Mouse (Mus musculus): ENCODE results near the gene Gatad2b. TPM values are rescaled to one million over a fixed set of nuclear protein-coding genes. Genes with fewer than 3 reads are reported as not detected.

Gatad2b gene
- polyA plus RNA-seq, 1 experiment, result 52.6 TPM

DNA sequence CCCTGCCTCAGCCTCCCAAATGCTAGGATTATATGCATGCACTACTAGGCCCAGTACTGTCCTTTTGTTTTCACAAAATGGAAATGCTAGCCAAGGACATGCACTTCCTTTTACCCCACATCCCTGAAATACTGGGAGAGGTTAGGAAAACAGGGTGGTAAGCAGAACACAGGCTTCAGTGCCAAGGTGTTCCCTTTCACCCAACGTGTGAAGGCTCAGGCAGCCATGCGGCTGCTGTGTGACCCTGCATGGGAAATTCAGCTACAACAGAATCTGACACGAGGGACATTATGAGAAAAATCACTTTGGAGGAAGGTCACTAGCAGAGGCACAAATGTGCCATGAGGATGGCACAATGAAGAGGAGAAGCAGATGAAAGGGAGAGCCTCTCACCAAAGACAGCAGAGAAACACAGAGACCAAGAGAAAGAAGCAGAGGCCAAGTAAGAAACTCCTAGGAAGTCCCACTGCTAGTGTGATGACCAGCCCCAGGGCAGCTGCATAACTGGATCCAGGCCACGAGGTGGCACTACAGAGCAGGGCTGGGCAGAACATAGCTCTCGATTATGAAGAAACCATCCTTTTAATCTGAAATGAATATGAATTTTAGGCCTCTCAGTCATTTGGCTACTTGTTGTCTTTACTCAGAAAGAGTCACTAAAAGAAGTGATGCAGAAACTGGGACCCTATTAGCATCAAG is 119.5 kb downstream of the Gatad2b start:
- TF ChIP-seq CTCF (IDR thresholded peaks at IDR 0.05; ENCODE audit: borderline replicate concordance, extremely low read depth, insufficient read depth, insufficient read length) (peak; percentile 91), POLR2A (IDR thresholded peaks at IDR 0.05; ENCODE audit: borderline replicate concordance, extremely low read depth, insufficient read depth, insufficient read length, poor library complexity, severe bottlenecking) (no peak)
- peak; percentile 67 for DNase-seq (ENCODE audit: low read depth)

GRCm38 (mm10) chr3:90413011-90413396 is 120.0 kb downstream of the Gatad2b start:
- no peak for TF ChIP-seq CTCF (IDR thresholded peaks at IDR 0.05; ENCODE audit: borderline replicate concordance, extremely low read depth, insufficient read depth, insufficient read length)
- no peak for DNase-seq (ENCODE audit: low read depth)

Other genes with a start within 250 kb of the Gatad2b start
- gene 4933434E20Rik, start 241.5 kb upstream of the Gatad2b start, polyA plus RNA-seq (2012; rRNA removed), result 93.7 and 97.7 TPM in 2 replicates
- 155 and 184 TPM in 2 replicates for gene Ubap2l, start 240.6 kb upstream of the Gatad2b start, polyA plus RNA-seq (2012; rRNA removed)
- 205 and 222 TPM in 2 replicates for gene Tpm3, start 220.5 kb upstream of the Gatad2b start, polyA plus RNA-seq (2012; rRNA removed)
- 1.8 and 2.3 TPM in 2 replicates for gene Nup210l, start 189.0 kb upstream of the Gatad2b start, polyA plus RNA-seq (2012; rRNA removed)
- gene Rps27, start 79.5 kb upstream of the Gatad2b start, polyA plus RNA-seq (2012; rRNA removed), result 2,101 and 2,543 TPM in 2 replicates
- 14.5 and 16.4 TPM in 2 replicates for gene Rab13, start 79.5 kb upstream of the Gatad2b start, polyA plus RNA-seq (2012; rRNA removed)
- 48.4 and 76.8 TPM in 2 replicates for gene Jtb, start 61.6 kb upstream of the Gatad2b start, polyA plus RNA-seq (2012; rRNA removed)
- gene Creb3l4, start 49.7 kb upstream of the Gatad2b start, polyA plus RNA-seq (2012; rRNA removed), result 1.3 and 2.4 TPM in 2 replicates
- 24.0 and 35.8 TPM in 2 replicates for gene Slc39a1, start 45.0 kb upstream of the Gatad2b start, polyA plus RNA-seq (2012; rRNA removed)
- 62.1 and 72.8 TPM in 2 replicates for gene Crtc2, start 39.0 kb upstream of the Gatad2b start, polyA plus RNA-seq (2012; rRNA removed)
- 29.3 and 30.7 TPM in 2 replicates for gene Dennd4b, start 28.0 kb upstream of the Gatad2b start, polyA plus RNA-seq (2012; rRNA removed)
- 52.9 and 55.5 TPM in 2 replicates for gene Slc27a3, start 96.8 kb downstream of the Gatad2b start, polyA plus RNA-seq (2012; rRNA removed)
- gene Ints3, start 140.4 kb downstream of the Gatad2b start, polyA plus RNA-seq (2012; rRNA removed), result 56.0 and 66.1 TPM in 2 replicates
- gene Npr1, start 172.7 kb downstream of the Gatad2b start, polyA plus RNA-seq (2012; rRNA removed), result 5.8 and 7.5 TPM in 2 replicates
- gene Ilf2, start 182.9 kb downstream of the Gatad2b start, polyA plus RNA-seq (2012; rRNA removed), result 183 TPM in 2 replicates
- gene Snapin, start 197.9 kb downstream of the Gatad2b start, polyA plus RNA-seq (2012; rRNA removed), result 45.1 and 54.1 TPM in 2 replicates
- gene Chtop, start 216.3 kb downstream of the Gatad2b start, polyA plus RNA-seq (2012; rRNA removed), result 199 and 209 TPM in 2 replicates
- gene S100a1, start 221.2 kb downstream of the Gatad2b start, polyA plus RNA-seq (2012; rRNA removed), result 7.4 and 8.1 TPM in 2 replicates
- 6.4 and 6.7 TPM in 2 replicates for gene S100a13, start 221.3 kb downstream of the Gatad2b start, polyA plus RNA-seq (2012; rRNA removed)
- 1.4 and 2.3 TPM in 2 replicates for gene S100a14, start 233.7 kb downstream of the Gatad2b start, polyA plus RNA-seq (2012; rRNA removed)
- 22.5 and 22.9 TPM in 2 replicates for gene S100a16, start 244.1 kb downstream of the Gatad2b start, polyA plus RNA-seq (2012; rRNA removed)

Data from brain, embryonic 14.5 days (tissue).